Mouse (Mus musculus): ENCODE measurements around the gene Hba-a1.

DNA sequence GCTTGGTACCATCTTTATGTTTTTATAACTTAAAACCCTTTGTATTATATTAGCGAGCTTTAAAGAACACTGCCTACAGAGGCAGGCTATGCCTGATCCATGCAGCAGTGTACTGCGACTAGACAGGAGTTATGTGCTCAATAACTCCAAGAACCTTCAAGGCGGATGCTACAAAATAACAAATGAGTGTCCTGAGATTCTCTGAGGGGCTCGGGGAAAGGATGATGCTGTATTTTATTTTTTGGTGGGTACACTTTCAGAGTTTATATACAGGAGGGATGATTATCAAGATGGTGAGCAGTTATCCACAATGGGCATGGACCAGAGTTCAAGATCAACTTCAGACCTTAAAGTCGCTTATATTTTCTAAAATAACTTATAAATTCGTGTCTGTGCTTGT is 16.5 kb upstream of the Hba-a1 start:
- no peak for TF ChIP-seq CTCF (IDR thresholded peaks at IDR 0.05; ENCODE audit: control insufficient read depth, insufficient read depth, low read length)
- no peak for TF ChIP-seq POLR2A (IDR thresholded peaks at IDR 0.05; ENCODE audit: borderline replicate concordance, control insufficient read depth, low read depth, low read length)
